Mouse (Mus musculus): ENCODE measurements at regions not wholly inside any gene's neighbourhood (a gene's known extent, or its start where the extent isn't known, plus 50 kb on each side); places are given as distances from the start of the nearest gene placed in this dataset.

- no peak for DNase-seq (ENCODE audit: extremely low spot score in 1 of 2, low spot score in 1 of 2)
Observed at GRCm38 (mm10) chr3:66462341-66462740, 165.7 kb upstream of the Veph1 start.

- no peak for DNase-seq (ENCODE audit: extremely low spot score in 1 of 2, low spot score in 1 of 2)
Observed at GRCm38 (mm10) chr3:66446274-66447159, 149.9 kb upstream of the Veph1 start.

GRCm38 (mm10) chr3:66433216-66433615, 136.6 kb upstream of the Veph1 start:
- no peak for DNase-seq (ENCODE audit: extremely low spot score in 1 of 2, low spot score in 1 of 2)

- DNase-seq (ENCODE audit: extremely low spot score in 1 of 2, low spot score in 1 of 2): no peak
Observed at GRCm38 (mm10) chr3:66430187-66430586, 133.6 kb upstream of the Veph1 start.

GRCm38 (mm10) chr3:66422445-66423037, 125.9 kb upstream of the Veph1 start:
- no peak for DNase-seq (ENCODE audit: extremely low spot score in 1 of 2, low spot score in 1 of 2)

- DNase-seq (ENCODE audit: extremely low spot score in 1 of 2, low spot score in 1 of 2): peak in 1 of 2 experiments; percentile 70
Observed at GRCm38 (mm10) chr3:66410706-66411277, 114.2 kb upstream of the Veph1 start.

- no peak for DNase-seq (ENCODE audit: extremely low spot score in 1 of 2, low spot score in 1 of 2)
Observed at GRCm38 (mm10) chr3:66408791-66409190, 112.2 kb upstream of the Veph1 start.

- no peak for DNase-seq (ENCODE audit: extremely low spot score in 1 of 2, low spot score in 1 of 2)
Observed at GRCm38 (mm10) chr3:66405645-66406044, 109.0 kb upstream of the Veph1 start.

GRCm38 (mm10) chr3:66403707-66404106, 107.1 kb upstream of the Veph1 start:
- peak in 1 of 2 experiments; percentile 12 for DNase-seq (ENCODE audit: extremely low spot score in 1 of 2, low spot score in 1 of 2)

GRCm38 (mm10) chr3:66400791-66401568, 104.3 kb upstream of the Veph1 start:
- no peak for DNase-seq (ENCODE audit: extremely low spot score in 1 of 2, low spot score in 1 of 2)

- peak in 1 of 2 experiments; percentile 21 for DNase-seq (ENCODE audit: extremely low spot score in 1 of 2, low spot score in 1 of 2)
Observed at GRCm38 (mm10) chr3:66398214-66399150, 101.8 kb upstream of the Veph1 start.

GRCm38 (mm10) chr3:66375088-66375910, 78.7 kb upstream of the Veph1 start:
- DNase-seq (ENCODE audit: extremely low spot score in 1 of 2, low spot score in 1 of 2): no peak

- DNase-seq (ENCODE audit: extremely low spot score in 1 of 2, low spot score in 1 of 2): no peak
Observed at GRCm38 (mm10) chr3:66374603-66375002, 78.0 kb upstream of the Veph1 start.

GRCm38 (mm10) chr3:66373807-66374575, 77.4 kb upstream of the Veph1 start:
- no peak for DNase-seq (ENCODE audit: extremely low spot score in 1 of 2, low spot score in 1 of 2)

Measured in frontal cortex, adult 2 months (tissue).